Mouse (Mus musculus) left cerebral cortex, adult 2 months (tissue): Measurements from ENCODE around the gene Olfr25. TPM values are rescaled to one million over a fixed set of nuclear protein-coding genes. Genes with fewer than 3 reads are reported as not detected.

Experiments
- DNase-seq, 2 experiments: peaks; one replicate each; pipeline ENCODE4 v3.0.0; 2021 to 2022; ENCODE audit warnings: low spot score in 2 of 2, mixed read lengths in 1 of 2; ENCODE audit errors: extremely low spot score in 1 of 2
- H3K27ac ChIP-seq: fragments of 200-600 bp; 2 replicates; pipeline ENCODE4 v1.8.1; 2022
- H3K4me3 ChIP-seq: fragments of 200-600 bp; 2 replicates; pipeline ENCODE4 v1.8.1; 2022
- CTCF ChIP-seq: fragments of 200-600 bp; IDR thresholded peaks from 2 replicates; pipeline ENCODE4 v1.8.1; 2022; ENCODE audit warnings: antibody characterized with exemption, mild to moderate bottlenecking, moderate library complexity
- intact Hi-C: fragments of 180-260 bp; cut with DNase I; formaldehyde crosslinking; loops from one replicate; pipeline ENCODE4 v1.15.1; 2025
- long read RNA-seq, 2 experiments: library from polyadenylated mRNA; stranded (forward); transcript quantifications; one replicate each; pipeline ENCODE4 v2.0.0; 2021; ENCODE audit warnings: borderline mapping rate in 2 of 2
- total RNA-seq, 2 experiments: library from RNA; stranded (reverse); gene quantifications; 2 replicates each; pipeline ENCODE4 v1.2.3; 2021

Olfr25 gene
- total RNA-seq: not detected
- long read RNA-seq, experiment 1: 0 reads
- long read RNA-seq, experiment 2: 0 reads

- DNase-seq: no peak
- intact Hi-C loops: no loop called here
- TF ChIP-seq CTCF: no peak
These were observed at the start of gene Olfr25 for GRCm38 (mm10) chr9:38328760-38329159. Gene Olfr25, plus strand, starts transcription at chr9:38329060.

GRCm38 (mm10) chr9:38290807-38291206, 38.1 kb upstream of the Olfr25 start, which contains the start of gene Olfr896-ps1:
Gene Olfr896-ps1, plus strand, starts transcription at chr9:38291107.
- TF ChIP-seq CTCF: no peak
- no peak within 1 kb of the TSS for H3K4me3 ChIP-seq
- intact Hi-C loops: no loop called here
- no peak for DNase-seq
- no peak within 1 kb of the TSS for H3K27ac ChIP-seq

More at GRCm38 (mm10) chr9:38328760-38329159, at the start of gene Olfr25:
- no peak within 1 kb of the TSS for H3K4me3 ChIP-seq
- no peak within 1 kb of the TSS for H3K27ac ChIP-seq

GRCm38 (mm10) chr9:38348111-38348510, 19.3 kb downstream of the Olfr25 start, which contains the start of gene Olfr898:
Gene Olfr898, plus strand, starts transcription at chr9:38348411.
- TF ChIP-seq CTCF: no peak
- DNase-seq: no peak
- Histone ChIP-seq H3K27ac (no peak within 1 kb of the TSS), H3K4me3 (no peak within 1 kb of the TSS)
- intact Hi-C loops: no loop called here

- no peak for TF ChIP-seq CTCF
- Histone ChIP-seq H3K27ac (no peak within 1 kb of the TSS), H3K4me3 (no peak within 1 kb of the TSS)
- DNase-seq: no peak
- intact Hi-C loops: no loop called here
These were observed 37.7 kb downstream of the Olfr25 start, which contains the start of gene Olfr250 for GRCm38 (mm10) chr9:38366596-38366995. Gene Olfr250, plus strand, starts transcription at chr9:38366896.

- DNase-seq: no peak
- intact Hi-C loops: no loop called here
- no peak for TF ChIP-seq CTCF
- no peak within 1 kb of the TSS for H3K27ac ChIP-seq
- H3K4me3 ChIP-seq: no peak within 1 kb of the TSS
These were observed 47.9 kb downstream of the Olfr25 start, which contains the start of gene Olfr251 for GRCm38 (mm10) chr9:38376786-38377185. Gene Olfr251, plus strand, starts transcription at chr9:38377086.

Other genes starting within 250 kb of the Olfr25 start
- gene Olfr887, start 245.0 kb upstream of the Olfr25 start, total RNA-seq: not detected
- not detected for gene Olfr888, start 220.9 kb upstream of the Olfr25 start, total RNA-seq
- not detected for gene Olfr889, start 213.9 kb upstream of the Olfr25 start, total RNA-seq
- not detected for gene Olfr890, start 186.5 kb upstream of the Olfr25 start, total RNA-seq
- not detected for gene Olfr891, start 148.2 kb upstream of the Olfr25 start, total RNA-seq
- gene Olfr893, start 120.7 kb upstream of the Olfr25 start, total RNA-seq: not detected
- gene Olfr894, start 111.0 kb upstream of the Olfr25 start, total RNA-seq: not detected
- gene Olfr143, start 76.3 kb upstream of the Olfr25 start, total RNA-seq: not detected
- not detected for gene Olfr895, start 61.2 kb upstream of the Olfr25 start, total RNA-seq
- not detected for gene Olfr896-ps1, start 38.0 kb upstream of the Olfr25 start, total RNA-seq
- gene Olfr898, start 19.4 kb downstream of the Olfr25 start, total RNA-seq: not detected
- not detected for gene Olfr250, start 37.8 kb downstream of the Olfr25 start, total RNA-seq
- gene Olfr251, start 48.0 kb downstream of the Olfr25 start, total RNA-seq: not detected
- gene Olfr147, start 72.6 kb downstream of the Olfr25 start, total RNA-seq: not detected
- gene Olfr901, start 100.4 kb downstream of the Olfr25 start, total RNA-seq: not detected
- not detected for gene Olfr902, start 118.6 kb downstream of the Olfr25 start, total RNA-seq
- gene Olfr904, start 134.1 kb downstream of the Olfr25 start, total RNA-seq: not detected
- gene Olfr905, start 142.0 kb downstream of the Olfr25 start, total RNA-seq: not detected
- not detected for gene Olfr906, start 158.0 kb downstream of the Olfr25 start, total RNA-seq
- not detected for gene Olfr907, start 166.7 kb downstream of the Olfr25 start, total RNA-seq
- gene Olfr911-ps1, start 192.5 kb downstream of the Olfr25 start, total RNA-seq: not detected
- gene Olfr910, start 208.8 kb downstream of the Olfr25 start, total RNA-seq: not detected